9 mouse cellular contexts compared by ENCODE assay signal in genomic region chr2:14602788-14603187, GRCm38 (mm10). TPM values are rescaled to one million over a fixed set of nuclear protein-coding genes. Genes with fewer than 3 reads are reported as not detected.
A peak's percentile ranks its signal among the peaks of the same experiment; 100 is the strongest.
DNase-seq lines count a peak whose midpoint lies in the region; ATAC-seq lines count a peak whose summit lies in the region.
"Had no signal": no experiment of that assay in that cellular context is flagged by ENCODE, and none has a peak within 500 bp of the region (broad histone marks: within the 10 kb centered on the region; RNA-seq: fewer than 3 reads in every experiment).

Gene Cacnb2, plus strand, starts transcription at chr2:14603088.

- WGBS in kidney, embryonic 15.5 days = 52% methylated on average over 3 of the region's 3 CpGs
- 76% methylated on average over 3 of the region's 3 CpGs for WGBS in limb, embryonic 12.5 days

- peak within 1 kb of the TSS; percentile 58; the same call in 1 of the 2 replicates for H3K27ac ChIP-seq in kidney, embryonic 15.5 days
- H3K27ac ChIP-seq in limb, embryonic 12.5 days = peak within 1 kb of the TSS; percentile 86

- DNase-seq in kidney, postnatal 25 days = no peak
- DNase-seq in adrenal gland, postnatal 4 days (ENCODE audit: low spot score in 2 of 2) = no peak
- DNase-seq in heart, postnatal 10 days = no peak
- no peak for DNase-seq in cerebellum, postnatal 10 days
- no peak for DNase-seq in spleen, postnatal 14 days (ENCODE audit: low spot score in 2 of 2)
- no peak for DNase-seq in thymus, adult 18-20 months

- peak within 1 kb of the TSS; percentile 97 for H3K4me2 ChIP-seq in kidney, embryonic 15.5 days
- peak within 1 kb of the TSS; percentile 90 for H3K4me2 ChIP-seq in limb, embryonic 12.5 days

- H3K4me3 ChIP-seq in kidney, embryonic 15.5 days (replicated peaks) = peak within 1 kb of the TSS; percentile 65
- H3K4me3 ChIP-seq in limb, embryonic 12.5 days (replicated peaks) = peak within 1 kb of the TSS; percentile 61

- peak within 1 kb of the TSS; percentile 59 for H3K9ac ChIP-seq in kidney, embryonic 15.5 days
- peak within 1 kb of the TSS; percentile 78 for H3K9ac ChIP-seq in limb, embryonic 12.5 days (replicated peaks)

- no peak for ATAC-seq in kidney, embryonic 15.5 days (replicated peaks; ENCODE audit: low FRiP score)
- ATAC-seq in limb, embryonic 12.5 days (ENCODE audit: insufficient number of reproducible peaks, insufficient read depth, low FRiP score, low TSS enrichment, low read depth) = no peak

- H3K36me3 ChIP-seq in kidney, embryonic 15.5 days = no peaks in the 10 kb centered on the region
- no peaks in the 10 kb centered on the region for H3K36me3 ChIP-seq in limb, embryonic 12.5 days
- H3K36me3 ChIP-seq: G1E had no signal

- intact Hi-C loops in heart, postnatal 10 days (cut with DNase I) = loop anchor here (5.0 kb wide), 1 partner anchor 105 kb away; no protein-coding TSS in a partner anchor

- no peaks in the 10 kb centered on the region for H3K9me3 ChIP-seq in kidney, embryonic 15.5 days (replicated peaks)
- no peaks in the 10 kb centered on the region for H3K9me3 ChIP-seq in limb, embryonic 12.5 days
- H3K9me3 ChIP-seq: G1E had no signal

- peaks cover 16% of the 10 kb centered on the region for H3K4me1 ChIP-seq in kidney, embryonic 15.5 days
- H3K4me1 ChIP-seq in limb, embryonic 12.5 days (replicated peaks) = peaks cover 9% of the 10 kb centered on the region

- H3K27me3 ChIP-seq in kidney, embryonic 15.5 days = peaks cover 31% of the 10 kb centered on the region
- peaks cover 3% of the 10 kb centered on the region; the same call in 1 of the 2 replicates for H3K27me3 ChIP-seq in limb, embryonic 12.5 days

RNA-seq across cellular contexts. Expression of gene Cacnb2, which starts in this region (rescaled TPM):
- polyA plus RNA-seq in kidney, embryonic 15.5 days (2015; fragmentation: Nextera tagmentation; extraction: Ambion mirVana) = 1.5 and 1.7 TPM in 2 replicates
- total RNA-seq in adrenal gland, postnatal 4 days (2021) = 10 to 100 TPM; 58.6 to 61.6 TPM
- 10 to 100 TPM; 60.1 to 74.8 TPM for total RNA-seq in heart, postnatal 10 days (2021)
- polyA plus RNA-seq in limb, embryonic 12.5 days (2016; fragmentation: Nextera tagmentation; extraction: Ambion mirVana) = 2.3 and 3.0 TPM in 2 replicates
- polyA plus RNA-seq: G1E had no signal
